Mouse (Mus musculus): ENCODE measurements around the gene Upp1.

Upp1 gene

GRCm38 (mm10) chr11:9135589-9136246, 17.8 kb downstream of the Upp1 start:
- no peak for TF ChIP-seq GATA4 (IDR thresholded peaks at IDR 0.05; ENCODE audit: insufficient replicate concordance, low read length)

DNA sequence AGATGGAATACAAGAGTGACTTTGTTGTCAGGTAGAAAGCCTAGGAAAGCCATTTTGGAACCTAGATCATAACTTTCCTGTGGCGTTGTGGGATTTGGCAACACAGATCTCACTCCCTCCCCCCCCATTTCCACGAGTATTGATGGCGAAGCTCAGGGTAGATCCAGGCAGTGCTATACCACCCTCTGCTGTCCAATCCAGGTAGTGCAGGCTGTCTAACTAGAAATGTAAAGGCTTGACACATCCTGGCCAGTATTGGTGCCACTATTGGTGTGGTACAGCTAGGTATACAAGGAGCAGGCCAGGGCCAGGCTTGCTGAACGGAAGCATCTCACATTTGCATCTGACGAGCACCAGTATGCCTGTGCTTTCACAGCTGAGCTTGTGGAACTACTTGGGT, 18.6 kb downstream of the Upp1 start:
- no peak for TF ChIP-seq GATA4 (IDR thresholded peaks at IDR 0.05; ENCODE audit: insufficient replicate concordance, low read length)

GRCm38 (mm10) chr11:9145113-9145512, 27.2 kb downstream of the Upp1 start:
- no peak for TF ChIP-seq GATA4 (IDR thresholded peaks at IDR 0.05; ENCODE audit: insufficient replicate concordance, low read length)

DNA sequence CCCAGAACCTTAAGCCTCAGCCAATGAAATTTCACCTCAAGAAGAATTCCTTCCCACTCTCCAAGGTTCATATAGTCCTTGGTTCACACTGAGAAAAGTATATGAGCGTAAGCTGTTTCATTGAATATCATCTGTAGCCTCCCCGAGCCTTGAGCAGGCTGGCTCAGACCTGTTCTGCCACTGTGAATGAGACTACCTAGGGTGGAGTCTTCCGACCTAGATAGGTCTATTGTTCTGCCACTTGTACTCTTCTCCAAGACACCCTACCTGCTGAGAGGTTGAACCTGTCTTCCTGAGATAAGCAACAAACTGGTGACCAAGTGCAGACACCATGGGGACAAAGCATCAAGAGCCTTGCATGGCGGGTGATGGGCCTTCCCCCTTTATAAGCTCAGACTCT, 28.2 kb downstream of the Upp1 start:
- no peak for TF ChIP-seq GATA4 (IDR thresholded peaks at IDR 0.05; ENCODE audit: insufficient replicate concordance, low read length)

DNA sequence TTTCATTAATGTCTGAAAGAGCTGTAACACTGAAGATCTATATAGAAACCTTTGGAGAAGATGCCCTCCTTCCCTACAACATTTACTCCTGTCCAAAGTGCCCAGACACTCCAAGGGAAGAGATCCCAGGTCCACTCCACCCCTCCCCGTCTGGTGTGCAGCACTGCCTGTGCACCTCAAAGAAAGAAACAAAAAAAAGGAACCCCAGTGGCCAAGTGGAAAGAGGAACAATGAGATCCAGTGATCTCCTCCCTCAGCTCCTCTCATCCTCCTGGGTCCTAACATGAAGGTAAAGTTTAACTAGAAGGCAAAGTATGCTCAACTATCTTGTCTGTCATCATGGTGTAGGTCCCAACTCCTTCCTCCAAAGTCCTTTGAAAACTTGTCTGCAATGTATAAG, 28.8 kb downstream of the Upp1 start:
- TF ChIP-seq GATA4 (IDR thresholded peaks at IDR 0.05; ENCODE audit: insufficient replicate concordance, low read length) = no peak

DNA sequence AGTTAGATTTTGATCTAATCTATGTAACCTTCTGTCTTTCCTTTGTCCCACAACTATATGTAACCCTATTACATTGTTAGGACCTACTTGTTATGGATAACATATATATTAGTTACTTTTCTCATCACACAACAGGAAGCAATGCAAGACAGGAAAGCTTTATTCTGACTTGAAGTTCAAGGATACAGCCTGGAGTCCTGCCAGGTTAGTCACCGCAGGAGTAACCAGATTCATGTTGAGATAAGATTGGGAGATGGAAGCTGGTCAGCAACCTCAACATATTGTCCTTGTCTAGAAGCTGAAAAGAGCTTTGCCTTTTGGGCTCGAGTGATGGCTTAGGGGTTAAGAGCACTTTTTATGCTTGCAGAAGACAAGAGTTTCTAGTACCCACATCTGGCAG, 30.3 kb downstream of the Upp1 start:
- TF ChIP-seq GATA4 (IDR thresholded peaks at IDR 0.05; ENCODE audit: insufficient replicate concordance, low read length) = no peak

GRCm38 (mm10) chr11:9159953-9160352, 42.0 kb downstream of the Upp1 start:
- no peak for TF ChIP-seq GATA4 (IDR thresholded peaks at IDR 0.05; ENCODE audit: insufficient replicate concordance, low read length)

DNA sequence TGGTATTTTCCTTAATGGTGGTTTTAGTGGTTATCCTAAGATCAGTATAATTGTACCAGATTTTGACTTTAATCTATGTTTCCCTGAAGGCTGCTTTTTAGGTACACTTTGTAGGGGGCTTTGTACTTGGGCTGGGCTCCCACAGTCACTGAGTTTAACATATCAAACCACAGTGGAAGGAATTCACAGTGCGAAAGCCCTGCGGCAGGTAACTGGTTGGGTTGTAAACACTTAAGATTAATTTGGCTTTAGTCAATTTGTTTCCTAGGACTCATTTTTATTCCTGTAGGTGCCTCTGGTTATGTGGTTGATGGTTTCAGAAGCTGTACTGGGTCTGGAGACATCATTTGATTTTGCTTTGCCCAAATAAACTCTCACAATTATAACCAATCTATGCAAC, 49.4 kb downstream of the Upp1 start:
- no peak for TF ChIP-seq GATA4 (IDR thresholded peaks at IDR 0.05; ENCODE audit: insufficient replicate concordance, low read length)

DNA sequence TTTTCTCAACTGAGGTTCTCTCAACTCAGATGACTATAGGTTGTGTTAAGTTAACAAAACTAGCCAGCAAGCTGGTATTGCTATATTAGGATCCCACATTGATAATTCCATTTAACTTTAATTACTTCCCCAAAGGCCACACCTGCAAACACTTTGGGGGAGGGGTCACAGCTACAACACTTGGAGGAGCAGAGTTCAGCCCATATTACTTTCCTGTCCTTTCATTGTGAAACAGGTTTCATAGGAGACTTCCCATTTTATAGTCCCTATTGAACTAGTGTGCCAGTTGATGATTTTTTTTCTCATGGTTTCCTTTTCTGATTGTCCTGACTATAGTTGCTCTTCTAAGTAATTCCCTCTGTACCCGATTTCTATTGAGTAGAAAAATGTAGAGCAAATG, 63.6 kb downstream of the Upp1 start:
- TF ChIP-seq GATA4 (IDR thresholded peaks at IDR 0.05; ENCODE audit: insufficient replicate concordance, low read length) = no peak

Data from liver, adult (tissue).